Mouse (Mus musculus) brain, embryonic 18.5 days (tissue): ENCODE results near the gene Gm21627.
"Not testable (repeated sequence)": the region's sequence is repeated elsewhere in the genome, so short reads cannot be mapped to it uniquely, and the experiment has no call there.

ENCODE experiments used
- DNase-seq: peaks from one replicate; pipeline ENCODE4 v3.0.0-alpha.2; 2012; ENCODE audit warnings: low read depth, low spot score

The Gm21627 gene

DNA sequence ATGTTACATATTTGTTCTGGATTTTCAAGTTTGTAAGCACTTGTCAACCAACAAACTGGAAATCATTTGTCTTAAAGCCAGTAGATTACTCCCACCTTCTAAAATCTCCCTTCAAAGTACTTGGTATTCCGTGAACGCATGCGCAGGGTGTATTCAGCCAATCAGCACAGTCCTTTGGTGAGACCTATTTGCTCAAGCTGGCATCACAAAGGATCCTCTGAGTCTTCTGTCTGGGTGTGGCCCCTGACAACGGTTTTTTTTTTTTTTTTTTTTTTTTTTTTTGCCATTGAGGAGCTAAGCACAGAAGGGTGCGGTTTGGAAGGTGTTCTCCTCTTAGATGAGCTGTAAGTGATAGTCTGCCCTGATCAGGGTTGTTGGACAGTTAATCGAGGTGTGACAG is at the start of gene Gm21627:
TSS of gene Gm21627 (plus strand) at position 301 of the 400 bp plus-strand sequence.
- not testable (repeated sequence) for DNase-seq
